Mouse (Mus musculus): ENCODE data around the gene Acvrl1.

Gene Acvrl1

DNA sequence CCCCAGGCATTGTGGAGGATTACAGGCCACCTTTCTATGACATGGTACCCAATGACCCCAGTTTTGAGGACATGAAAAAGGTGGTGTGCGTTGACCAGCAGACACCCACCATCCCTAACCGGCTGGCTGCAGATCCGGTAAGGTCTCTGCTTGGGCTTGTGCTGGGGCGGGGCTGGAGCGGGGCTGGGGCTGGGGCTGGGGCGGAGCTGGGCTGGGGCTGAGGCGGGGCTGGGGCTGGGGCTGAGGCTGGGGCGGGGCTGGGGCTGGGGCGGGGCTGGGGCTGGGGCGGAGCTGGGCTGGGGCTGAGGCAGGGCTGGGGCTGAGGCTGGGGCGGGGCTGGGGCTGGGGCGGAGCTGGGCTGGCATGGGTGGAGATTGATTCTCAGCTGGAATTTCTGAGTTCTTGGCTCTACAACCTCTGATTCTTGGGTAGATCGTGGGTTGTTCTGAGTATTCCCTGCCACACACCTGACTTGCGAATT is 12.8 kb downstream of the Acvrl1 start:
- peak; percentile 65 for DNase-seq (ENCODE audit: low read depth, low spot score)

GRCm38 (mm10) chr15:101142672-101143071 is 14.3 kb downstream of the Acvrl1 start:
- no peak for DNase-seq (ENCODE audit: low read depth, low spot score)

DNA sequence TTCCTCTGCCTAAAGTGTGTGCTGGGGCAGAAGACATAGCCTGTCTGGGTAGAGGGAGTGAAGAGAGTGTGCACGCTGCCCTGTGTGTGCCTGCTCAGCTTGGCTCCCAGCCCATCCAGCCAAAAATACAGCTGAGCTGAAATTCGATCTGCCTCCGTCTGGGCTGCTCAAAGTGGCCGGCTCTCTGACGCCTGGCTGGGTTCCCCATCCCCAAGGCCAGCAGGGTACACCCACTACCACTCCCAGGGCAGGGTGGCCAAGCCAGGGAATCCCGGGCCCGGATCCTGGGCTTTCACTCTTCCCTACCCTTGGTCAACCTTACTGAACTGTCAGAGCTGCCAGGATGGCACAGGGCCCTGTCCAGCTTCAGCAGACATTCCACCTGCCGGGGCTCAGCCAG is 15.2 kb downstream of the Acvrl1 start:
- peak; percentile 60 for DNase-seq (ENCODE audit: low read depth, low spot score)

- no peak for DNase-seq (ENCODE audit: low read depth, low spot score)
These were observed 15.9 kb downstream of the Acvrl1 start for GRCm38 (mm10) chr15:101144176-101144575.

GRCm38 (mm10) chr15:101144779-101145178 is 16.5 kb downstream of the Acvrl1 start:
- DNase-seq (ENCODE audit: low read depth, low spot score), result no peak

DNA sequence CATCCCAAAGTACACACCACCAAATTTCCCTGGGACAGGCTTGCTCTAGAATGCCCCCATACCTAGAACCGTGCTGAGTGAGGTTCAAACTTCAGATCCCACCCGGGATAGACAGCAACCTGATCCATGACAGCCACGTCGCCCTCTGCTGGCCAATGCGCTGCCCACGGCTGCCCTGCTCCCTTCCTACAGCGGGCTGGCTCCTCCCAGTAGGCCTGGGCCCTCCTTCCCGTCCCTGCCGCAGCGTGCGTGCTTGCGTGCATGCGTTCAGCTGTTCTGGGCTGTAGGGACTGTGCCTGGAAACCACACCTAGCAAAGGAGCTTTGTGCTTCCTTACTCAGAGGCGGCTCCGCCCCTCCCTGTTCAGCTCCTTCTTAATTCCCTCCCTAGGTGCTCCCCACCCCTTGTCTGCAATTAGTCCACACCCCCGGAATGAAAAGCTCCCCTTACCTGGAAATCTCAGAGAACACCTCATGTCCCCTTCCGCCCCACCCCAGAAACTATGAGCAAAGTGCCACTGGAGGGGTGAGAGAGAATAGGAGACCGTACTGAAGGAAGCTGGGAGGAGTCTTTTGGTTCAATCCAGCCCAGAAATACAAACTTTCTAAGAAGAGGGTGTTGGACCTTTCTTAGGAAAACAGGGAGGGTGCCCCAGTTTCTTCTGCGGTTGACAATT is 17.2 kb downstream of the Acvrl1 start:
- peak; percentile 85 for DNase-seq (ENCODE audit: low read depth, low spot score)

DNA sequence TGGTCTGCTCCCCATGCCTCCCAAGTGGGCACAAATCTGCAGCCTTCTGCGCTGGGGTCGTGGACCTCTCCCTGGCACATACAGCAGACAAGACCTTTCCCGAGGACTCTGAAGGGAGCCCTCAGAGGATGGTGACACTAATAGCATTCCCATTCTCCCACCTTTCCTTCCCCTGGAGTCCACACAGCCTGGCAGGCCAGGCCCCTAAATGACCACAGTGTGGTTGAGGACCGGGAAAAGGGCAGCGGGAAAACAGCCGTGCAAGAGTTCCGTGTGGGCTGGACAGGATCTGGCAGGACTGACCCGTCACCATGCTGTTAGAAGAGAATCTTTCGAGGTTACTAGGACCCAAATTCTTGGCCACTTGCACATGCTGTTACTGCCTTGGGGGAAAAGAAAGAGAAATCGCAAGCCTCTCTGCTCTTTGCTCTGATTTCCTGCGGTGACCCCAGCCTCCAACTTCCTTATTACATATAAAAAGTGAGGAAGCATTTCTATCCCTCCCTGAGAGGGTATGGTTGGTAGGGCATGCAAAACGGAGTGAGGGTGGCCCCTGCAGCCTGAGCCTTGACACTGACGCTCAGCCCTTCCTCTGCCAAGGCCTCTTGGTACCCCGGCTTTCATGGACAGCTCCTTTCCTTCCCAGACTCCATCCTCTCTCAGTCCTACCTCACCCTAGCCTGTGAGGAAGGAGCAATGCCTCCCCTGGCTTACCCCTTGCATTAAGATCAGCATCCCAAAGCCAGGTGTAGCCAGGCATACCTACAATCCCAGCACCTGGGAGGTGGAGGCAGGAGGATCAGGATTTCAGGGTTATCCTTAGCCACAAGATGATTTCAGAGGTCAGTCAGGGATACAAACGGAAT is 18.0 kb downstream of the Acvrl1 start:
- no peak for DNase-seq (ENCODE audit: low read depth, low spot score)

DNA sequence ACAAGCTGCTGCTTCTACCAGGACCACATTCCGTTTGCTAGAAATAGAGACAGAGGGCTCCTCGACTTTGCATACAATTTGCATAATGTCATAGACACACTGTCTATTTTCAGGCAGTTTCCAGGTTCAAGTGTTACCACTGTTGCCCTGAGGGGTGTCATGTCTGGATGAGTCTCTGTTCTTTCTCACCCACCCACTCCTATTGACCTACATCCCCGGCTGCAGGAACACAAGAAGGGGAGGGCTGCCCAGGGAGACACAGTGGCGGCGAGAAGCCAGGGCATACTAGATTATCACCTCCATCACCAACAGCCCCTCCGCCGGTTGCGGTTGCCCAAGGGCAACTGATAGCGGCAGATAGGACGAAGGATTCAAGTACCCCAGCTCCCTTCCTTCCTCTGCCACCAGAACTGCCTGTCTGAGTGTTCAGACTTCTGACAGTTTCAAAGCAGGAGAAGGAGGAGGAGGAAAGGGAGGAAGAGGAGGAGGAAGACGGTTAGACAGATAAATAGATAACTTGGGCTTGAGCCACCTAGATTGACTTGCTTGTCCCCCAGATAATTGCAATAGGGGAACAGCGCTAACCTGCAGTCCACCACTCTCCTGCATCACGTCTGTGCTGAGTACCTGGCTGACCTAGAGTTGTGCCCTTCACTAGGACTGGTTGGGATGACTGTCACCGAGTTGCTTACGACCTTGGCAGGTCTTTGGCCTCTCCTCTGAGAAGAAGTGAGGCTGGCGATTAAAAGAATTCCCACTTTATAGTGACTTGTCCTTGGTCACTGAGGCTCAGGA is 19.0 kb downstream of the Acvrl1 start:
- no peak for DNase-seq (ENCODE audit: low read depth, low spot score)

GRCm38 (mm10) chr15:101147910-101148273 is 19.6 kb downstream of the Acvrl1 start:
- DNase-seq (ENCODE audit: low read depth, low spot score), result no peak

- no peak for DNase-seq (ENCODE audit: low read depth, low spot score)
These were observed 20.3 kb downstream of the Acvrl1 start for GRCm38 (mm10) chr15:101148604-101149003.

GRCm38 (mm10) chr15:101151409-101152261 is 23.3 kb downstream of the Acvrl1 start:
- no peak for DNase-seq (ENCODE audit: low read depth, low spot score)

GRCm38 (mm10) chr15:101154700-101155616 is 26.6 kb downstream of the Acvrl1 start:
- no peak for DNase-seq (ENCODE audit: low read depth, low spot score)

- no peak for DNase-seq (ENCODE audit: low read depth, low spot score)
These were observed 31.8 kb downstream of the Acvrl1 start for GRCm38 (mm10) chr15:101160128-101160527.

- no peak for DNase-seq (ENCODE audit: low read depth, low spot score)
These were observed 32.3 kb downstream of the Acvrl1 start for GRCm38 (mm10) chr15:101160591-101160990.

DNA sequence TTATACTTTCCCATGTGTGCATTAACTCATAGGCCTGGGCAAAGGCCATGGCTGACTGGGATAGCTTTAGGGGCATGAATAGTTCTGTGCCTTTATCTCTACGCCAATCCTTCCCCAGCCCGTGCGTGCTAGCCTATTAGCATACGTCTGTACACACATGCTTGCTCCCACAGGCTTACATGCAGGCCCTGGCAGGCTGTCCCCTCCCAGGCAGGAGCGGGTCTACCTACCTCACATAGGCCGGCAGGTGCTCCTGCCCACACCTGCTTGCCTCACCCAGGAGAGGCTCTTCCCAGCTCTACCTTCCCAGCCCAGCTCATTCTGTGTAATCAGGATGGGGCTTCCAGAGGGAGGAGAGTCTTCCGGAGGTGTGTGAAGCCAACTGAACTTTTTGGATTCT is 33.2 kb downstream of the Acvrl1 start:
- no peak for DNase-seq (ENCODE audit: low read depth, low spot score)

GRCm38 (mm10) chr15:101163056-101163458 is 34.7 kb downstream of the Acvrl1 start:
- DNase-seq (ENCODE audit: low read depth, low spot score), result no peak

GRCm38 (mm10) chr15:101163854-101164253 is 35.5 kb downstream of the Acvrl1 start:
- DNase-seq (ENCODE audit: low read depth, low spot score), result peak; percentile 97

DNA sequence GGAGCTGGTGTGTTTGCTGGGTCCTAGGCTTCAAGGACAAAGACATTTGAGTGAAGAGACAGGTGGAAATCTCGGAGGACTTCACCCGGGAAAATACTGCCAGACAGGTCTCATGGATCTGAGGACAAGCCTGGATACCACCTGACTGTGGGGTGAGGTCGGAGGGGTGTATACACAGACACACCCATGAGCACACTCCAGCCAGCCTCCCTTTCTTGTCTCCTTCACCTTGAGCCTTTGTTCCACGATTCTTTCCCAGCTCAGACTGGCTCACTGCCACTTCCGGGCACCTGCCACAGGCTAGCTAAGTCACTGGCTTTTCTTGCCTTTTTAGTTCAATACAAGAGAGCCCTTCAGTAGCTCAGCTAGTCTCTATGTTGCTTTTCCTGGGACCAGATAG is 36.0 kb downstream of the Acvrl1 start:
- DNase-seq (ENCODE audit: low read depth, low spot score), result no peak

- no peak for DNase-seq (ENCODE audit: low read depth, low spot score)
These were observed 37.5 kb downstream of the Acvrl1 start for GRCm38 (mm10) chr15:101165658-101166437.
